Mouse (Mus musculus): Measurements from ENCODE around the gene Nmrk2.

Nmrk2 gene

DNA sequence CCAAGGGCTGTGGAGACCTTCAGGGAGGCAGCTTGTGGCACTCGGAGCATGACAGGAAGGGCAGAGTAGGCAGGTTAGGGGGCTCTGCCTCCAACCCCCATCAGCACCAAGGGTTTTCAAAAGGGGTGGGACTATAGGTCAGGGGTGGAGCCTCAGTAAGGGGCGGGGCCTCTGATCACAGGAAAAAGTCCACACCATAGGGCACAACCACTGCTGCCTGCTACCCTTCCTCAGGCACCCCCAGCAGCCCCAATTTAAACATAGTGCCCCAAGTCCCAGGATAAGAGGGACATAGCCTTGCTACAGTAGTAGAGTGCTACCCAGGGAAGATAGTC is 39.6 kb downstream of the Nmrk2 start:
- DNase-seq (ENCODE audit: low spot score): no peak

DNA sequence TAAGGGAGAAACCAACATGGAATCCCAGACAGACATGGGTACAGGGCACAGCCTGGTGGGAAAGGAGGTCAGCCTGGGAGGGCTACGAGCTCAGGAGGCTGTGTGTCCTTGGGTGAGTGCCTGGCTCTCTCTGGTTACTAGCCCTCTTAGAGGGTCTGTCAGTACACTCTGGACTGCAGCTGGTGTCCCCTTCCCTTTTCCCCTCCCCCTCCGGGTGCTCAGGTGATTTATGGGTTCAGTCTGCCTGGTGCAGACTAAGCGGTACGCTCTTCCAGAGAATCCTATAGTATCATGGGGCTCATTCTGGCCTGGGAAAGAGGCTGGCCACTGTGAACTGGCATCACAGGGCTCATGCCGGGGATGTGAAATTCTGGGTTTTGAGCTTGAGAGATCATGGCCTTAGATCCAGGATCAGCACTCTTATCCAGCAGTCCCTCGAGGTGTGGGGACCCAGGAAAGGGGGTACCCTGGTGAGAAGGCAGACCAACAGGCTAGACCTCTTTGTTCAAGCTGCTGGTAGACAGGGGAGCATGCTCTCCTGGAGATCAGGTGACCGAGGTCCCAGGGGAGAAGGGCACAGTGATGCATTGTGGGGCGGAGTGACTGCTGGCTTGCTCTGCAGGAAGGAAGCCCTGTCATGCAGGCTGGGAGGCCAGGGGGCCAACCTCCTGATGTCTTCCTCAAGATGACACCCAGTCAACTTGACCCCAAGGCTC is 40.1 kb downstream of the Nmrk2 start:
- DNase-seq (ENCODE audit: low spot score): no peak

DNA sequence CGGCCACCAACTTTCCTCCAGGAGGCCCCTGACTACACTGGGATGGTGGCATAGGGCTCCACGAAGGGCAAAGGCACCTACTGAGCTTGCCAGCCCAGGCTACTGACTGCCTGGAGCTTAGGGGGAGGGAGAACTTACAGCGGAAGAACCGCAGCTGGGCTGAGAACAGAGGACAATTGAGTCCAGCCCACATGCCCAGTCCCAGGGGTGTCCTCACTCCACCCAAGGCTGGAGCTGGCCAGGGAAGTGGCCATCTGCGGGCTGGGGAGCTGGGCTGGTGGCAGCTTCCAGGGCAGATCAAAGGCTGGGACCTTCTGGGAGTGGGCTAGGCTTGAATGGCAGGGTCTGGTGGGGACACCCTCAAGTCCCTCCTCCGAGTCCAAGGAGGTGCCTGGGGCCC is 47.1 kb downstream of the Nmrk2 start:
- no peak for DNase-seq (ENCODE audit: low spot score)

DNA sequence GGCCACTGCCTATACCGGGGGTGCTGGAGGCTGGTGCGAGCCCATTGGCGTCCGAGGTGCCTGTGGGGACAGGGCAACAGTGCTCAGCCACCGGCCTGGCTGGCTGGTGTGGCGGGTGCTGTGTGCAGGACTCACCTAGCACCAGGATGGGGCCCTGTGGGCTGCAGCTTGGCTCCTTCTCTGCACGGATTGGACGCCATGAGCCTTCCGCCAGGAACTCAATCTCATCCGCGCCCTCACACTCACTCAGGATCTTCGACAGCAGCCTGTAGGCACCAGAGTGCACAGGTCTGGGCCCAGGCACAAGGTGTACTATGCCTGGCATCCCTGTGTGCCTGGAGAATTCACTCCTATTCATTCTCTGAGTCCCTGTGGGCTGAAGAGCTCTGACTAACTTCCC is 47.5 kb downstream of the Nmrk2 start:
- no peak for DNase-seq (ENCODE audit: low spot score)

DNA sequence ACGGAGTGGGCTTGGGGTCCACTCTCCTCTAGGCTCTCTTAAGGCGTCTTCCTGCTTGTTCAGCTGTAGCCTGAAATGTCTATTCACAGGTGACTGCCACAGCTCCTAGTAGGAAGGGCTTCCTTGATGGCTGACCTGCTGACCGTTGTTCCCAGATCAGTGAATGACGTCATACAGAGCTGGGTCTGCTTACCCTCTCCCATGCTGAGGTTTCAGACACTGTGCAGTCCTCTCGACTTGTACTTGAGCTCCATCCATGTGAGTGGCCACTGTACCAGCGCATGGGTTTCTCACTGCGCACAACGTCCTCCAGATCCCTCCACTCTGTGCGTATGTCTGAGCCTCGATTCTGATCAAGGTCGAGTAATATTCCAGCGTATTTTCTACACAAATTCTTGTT is 49.2 kb downstream of the Nmrk2 start:
- no peak for DNase-seq (ENCODE audit: low spot score)

DNA sequence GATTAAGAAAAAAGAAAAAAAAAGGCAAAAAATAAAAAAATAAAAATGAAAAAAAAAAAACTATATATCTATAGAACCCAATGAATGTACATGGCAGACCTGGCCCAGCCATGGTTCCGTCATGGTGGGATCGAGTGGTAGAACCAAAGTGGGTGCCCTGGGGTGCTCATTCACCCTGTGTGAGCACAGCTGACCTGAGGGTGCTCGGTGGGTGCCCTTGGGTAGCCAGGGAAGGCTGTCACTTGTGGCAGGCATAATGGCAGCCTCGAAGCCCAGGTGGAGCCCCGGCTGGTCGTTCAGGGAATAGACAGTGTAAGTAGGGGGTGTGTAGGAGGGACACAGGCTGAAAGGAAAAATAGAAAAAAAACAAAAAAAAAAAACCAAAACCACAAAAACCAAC is 50.6 kb downstream of the Nmrk2 start:
- no peak for DNase-seq (ENCODE audit: low spot score)

All from ovary, adult 18-20 months (tissue).